Mouse (Mus musculus) stomach, postnatal 0 days (tissue): ENCODE results near the gene Gnat2. TPM values are rescaled to one million over a fixed set of nuclear protein-coding genes. Genes with fewer than 3 reads are reported as not detected.

Source experiments
- ATAC-seq: fragments of 200-750 bp; cut with Nextera tagmentation; 2 replicates; pipeline ENCODE4 v1.8.0; 2017; ENCODE audit not compliant: low FRiP score, low TSS enrichment
- DNase-seq: peaks from one replicate; pipeline ENCODE4 v3.0.0-alpha.2; 2016; ENCODE audit warnings: low spot score
- H3K27ac ChIP-seq: fragments of 300-500 bp; sonication (generic); replicated peaks from 2 replicates; pipeline ENCODE4 v1.5.1; 2014; ENCODE audit warnings: mild to moderate bottlenecking, control low read depth
- H3K27me3 ChIP-seq: fragments of 300-500 bp; sonication (generic); 2 replicates; pipeline ENCODE4 v1.6.1; 2014; ENCODE audit warnings: low read length; ENCODE audit not compliant: control insufficient read depth, insufficient read depth
- H3K36me3 ChIP-seq: fragments of 300-500 bp; sonication (generic); 2 replicates; pipeline ENCODE4 v1.6.1; 2014; ENCODE audit warnings: low read length, mixed read lengths; ENCODE audit not compliant: control insufficient read depth, insufficient read depth
- H3K4me1 ChIP-seq: fragments of 300-500 bp; sonication (generic); replicated peaks from 2 replicates; pipeline ENCODE4 v1.6.1; 2014; ENCODE audit warnings: antibody characterized with exemption; ENCODE audit not compliant: control insufficient read depth, insufficient read depth
- H3K4me2 ChIP-seq: fragments of 300-500 bp; sonication (generic); replicated peaks from 2 replicates; pipeline ENCODE4 v1.6.1; 2014; ENCODE audit warnings: low read depth, mild to moderate bottlenecking, control low read depth, moderate library complexity
- H3K4me3 ChIP-seq: fragments of 300-500 bp; sonication (generic); 2 replicates; pipeline ENCODE4 v1.5.1; 2014; ENCODE audit warnings: low read depth, low read length, control low read depth
- H3K9ac ChIP-seq: fragments of 300-500 bp; sonication (generic); 2 replicates; pipeline ENCODE4 v1.6.1; 2014; ENCODE audit warnings: mild to moderate bottlenecking, low read length, control low read depth, mixed read lengths
- H3K9me3 ChIP-seq: fragments of 300-500 bp; sonication (generic); 2 replicates; pipeline ENCODE4 v1.6.1; 2016; ENCODE audit warnings: low read length; ENCODE audit not compliant: control insufficient read depth
- CTCF ChIP-seq: IDR thresholded peaks from 2 replicates; pipeline ENCODE4 v1.5.1; 2016; ENCODE audit warnings: antibody characterized with exemption, low read depth, mild to moderate bottlenecking, moderate library complexity
- EP300 ChIP-seq: optimal IDR thresholded peaks from 2 replicates; pipeline ENCODE3; 2016; ENCODE audit warnings: antibody characterized with exemption
- WGBS: fragments of 180-500 bp; shearing (Covaris S2); extraction: QIAGEN DNeasy Blood & Tissue Kit; methylation state at CpG from one replicate; pipeline ENCODE4 v1.1.7; 2014; 5-methylcytosine and 5-hydroxymethylcytosine counted together
- polyA plus RNA-seq: library from polyadenylated mRNA; unstranded; fragments of >200 nt; fragmentation: Nextera tagmentation; extraction: Ambion mirVana; gene quantifications from 2 replicates; pipeline ENCODE4 v1.2.1, GENCODE M21; 2015

Gene Gnat2
- polyA plus RNA-seq, 1 experiment from 2014 or later = 0.59 TPM

GRCm38 (mm10) chr3:108092030-108092429 lies 559 bp upstream of the Gnat2 start:
- 68% methylated on average over 6 of the region's 6 CpGs for WGBS
- Histone ChIP-seq H3K9ac (no peak overlapping the region), H3K4me2 (no peak overlapping the region), H3K27ac (no peak overlapping the region), H3K9me3 (no peaks in the 10 kb centered on the region), H3K36me3 (no peaks in the 10 kb centered on the region), H3K4me3 (no peak overlapping the region), H3K27me3 (no peaks in the 10 kb centered on the region), H3K4me1 (no peaks in the 10 kb centered on the region)
- DNase-seq (no peak), ATAC-seq (no peak)
- no peak for TF ChIP-seq EP300
- TF ChIP-seq CTCF = no peak

- H3K4me3 ChIP-seq = no peak overlapping the region
- TF ChIP-seq CTCF (no peak), EP300 (no peak)
- H3K9me3 ChIP-seq = no peaks in the 10 kb centered on the region
- H3K4me1 ChIP-seq = no peaks in the 10 kb centered on the region
- H3K4me2 ChIP-seq = no peak overlapping the region
- 66% methylated on average over 6 of the region's 6 CpGs for WGBS
- ATAC-seq (no peak), DNase-seq (no peak)
- no peak overlapping the region for H3K27ac ChIP-seq
- H3K9ac ChIP-seq = no peak overlapping the region
- no peaks in the 10 kb centered on the region for H3K27me3 ChIP-seq
- H3K36me3 ChIP-seq = no peaks in the 10 kb centered on the region
These were observed 717 bp downstream of the Gnat2 start for GRCm38 (mm10) chr3:108093306-108093705.

GRCm38 (mm10) chr3:108094146-108094545 lies 1.6 kb downstream of the Gnat2 start:
- 91% methylated on average over 1 of the region's 1 CpGs for WGBS
- DNase-seq = no peak

GRCm38 (mm10) chr3:108094976-108095760 lies 2.6 kb downstream of the Gnat2 start:
- ATAC-seq (no peak), DNase-seq (no peak)
- Histone ChIP-seq H3K27ac (no peak overlapping the region), H3K4me3 (no peak overlapping the region), H3K36me3 (no peaks in the 10 kb centered on the region), H3K9ac (no peak overlapping the region), H3K27me3 (no peaks in the 10 kb centered on the region), H3K9me3 (no peaks in the 10 kb centered on the region), H3K4me2 (no peak overlapping the region), H3K4me1 (no peaks in the 10 kb centered on the region)
- TF ChIP-seq EP300 = no peak
- 91% methylated on average over 12 of the region's 12 CpGs for WGBS

More at GRCm38 (mm10) chr3:108094146-108094545, 1.6 kb downstream of the Gnat2 start:
- Histone ChIP-seq H3K9me3 (no peaks in the 10 kb centered on the region), H3K9ac (no peak overlapping the region), H3K27ac (no peak overlapping the region), H3K4me3 (no peak overlapping the region), H3K4me1 (no peaks in the 10 kb centered on the region), H3K27me3 (no peaks in the 10 kb centered on the region), H3K4me2 (no peak overlapping the region), H3K36me3 (no peaks in the 10 kb centered on the region)
- no peak for TF ChIP-seq EP300
- TF ChIP-seq CTCF = no peak
- no peak for ATAC-seq

- Histone ChIP-seq H3K4me1 (no peaks in the 10 kb centered on the region), H3K9ac (no peak overlapping the region), H3K9me3 (no peaks in the 10 kb centered on the region), H3K4me2 (no peak overlapping the region), H3K27me3 (no peaks in the 10 kb centered on the region), H3K4me3 (no peak overlapping the region), H3K27ac (no peak overlapping the region), H3K36me3 (no peaks in the 10 kb centered on the region)
- no peak for TF ChIP-seq CTCF
- TF ChIP-seq EP300 = no peak
- 55% methylated on average over 8 of the region's 8 CpGs for WGBS
- DNase-seq = no peak
- ATAC-seq = no peak
These were observed 3.6 kb downstream of the Gnat2 start for GRCm38 (mm10) chr3:108096226-108096625.

GRCm38 (mm10) chr3:108096726-108097125 lies 4.1 kb downstream of the Gnat2 start:
- H3K4me3 ChIP-seq = no peak overlapping the region
- WGBS = 63% methylated on average over 10 of the region's 10 CpGs
- H3K4me2 ChIP-seq = no peak overlapping the region
- DNase-seq (no peak), ATAC-seq (no peak)
- no peaks in the 10 kb centered on the region for H3K36me3 ChIP-seq
- no peaks in the 10 kb centered on the region for H3K4me1 ChIP-seq
- no peaks in the 10 kb centered on the region for H3K27me3 ChIP-seq
- H3K9ac ChIP-seq = no peak overlapping the region
- H3K9me3 ChIP-seq = no peaks in the 10 kb centered on the region
- TF ChIP-seq EP300 = no peak
- no peak for TF ChIP-seq CTCF
- no peak overlapping the region for H3K27ac ChIP-seq
